Mouse (Mus musculus) forebrain, embryonic 15.5 days (tissue): ENCODE data around the gene Gm6710. TPM values are rescaled to one million over a fixed set of nuclear protein-coding genes. Genes with fewer than 3 reads are reported as not detected.
"Not testable (repeated sequence)": the region's sequence is repeated elsewhere in the genome, so short reads cannot be mapped to it uniquely, and the experiment has no call there.

Experiments used
- ATAC-seq: fragments of 200-750 bp; cut with Nextera tagmentation; replicated peaks from 2 replicates; pipeline ENCODE4 v1.8.0; 2017; ENCODE audit warnings: mild to moderate bottlenecking, moderate TSS enrichment, moderate library complexity
- H3K27ac ChIP-seq: fragments of 300-500 bp; sonication (generic); replicated peaks from 2 replicates; pipeline ENCODE4 v1.5.1; 2015; ENCODE audit warnings: mild to moderate bottlenecking, inconsistent platforms
- H3K27me3 ChIP-seq: fragments of 300-500 bp; sonication (generic); 2 replicates; pipeline ENCODE4 v1.6.1; 2015; ENCODE audit warnings: inconsistent platforms
- H3K36me3 ChIP-seq: fragments of 300-500 bp; sonication (generic); 2 replicates; pipeline ENCODE4 v1.6.1; 2015; ENCODE audit warnings: mild to moderate bottlenecking, inconsistent platforms
- H3K4me1 ChIP-seq: fragments of 300-500 bp; sonication (generic); 2 replicates; pipeline ENCODE4 v1.6.1; 2015; ENCODE audit warnings: inconsistent platforms
- H3K4me2 ChIP-seq: fragments of 300-500 bp; sonication (generic); replicated peaks from 2 replicates; pipeline ENCODE4 v1.6.1; 2015; ENCODE audit warnings: mild to moderate bottlenecking, inconsistent platforms
- H3K4me3 ChIP-seq: fragments of 300-500 bp; sonication (generic); 2 replicates; pipeline ENCODE4 v1.5.1; 2015; ENCODE audit warnings: mild to moderate bottlenecking, inconsistent platforms
- H3K9ac ChIP-seq: fragments of 300-500 bp; sonication (generic); replicated peaks from 2 replicates; pipeline ENCODE4 v1.6.1; 2015; ENCODE audit warnings: mild to moderate bottlenecking, inconsistent platforms
- H3K9me3 ChIP-seq: fragments of 300-500 bp; sonication (generic); 2 replicates; pipeline ENCODE4 v1.6.1; 2016; ENCODE audit warnings: inconsistent platforms
- WGBS: fragments of 180-500 bp; shearing (Covaris S2); methylation state at CpG from one replicate; pipeline ENCODE4 v1.1.7; 2015; ENCODE audit warnings: mixed read lengths; 5-methylcytosine and 5-hydroxymethylcytosine counted together
- polyA plus RNA-seq: library from polyadenylated mRNA; unstranded; fragments of >200 nt; fragmentation: Nextera tagmentation; extraction: Ambion mirVana; gene quantifications from 2 replicates; pipeline ENCODE4 v1.2.1, GENCODE M21; 2015

Gm6710 gene
- polyA plus RNA-seq: 27.4 and 30.1 TPM in 2 replicates

DNA sequence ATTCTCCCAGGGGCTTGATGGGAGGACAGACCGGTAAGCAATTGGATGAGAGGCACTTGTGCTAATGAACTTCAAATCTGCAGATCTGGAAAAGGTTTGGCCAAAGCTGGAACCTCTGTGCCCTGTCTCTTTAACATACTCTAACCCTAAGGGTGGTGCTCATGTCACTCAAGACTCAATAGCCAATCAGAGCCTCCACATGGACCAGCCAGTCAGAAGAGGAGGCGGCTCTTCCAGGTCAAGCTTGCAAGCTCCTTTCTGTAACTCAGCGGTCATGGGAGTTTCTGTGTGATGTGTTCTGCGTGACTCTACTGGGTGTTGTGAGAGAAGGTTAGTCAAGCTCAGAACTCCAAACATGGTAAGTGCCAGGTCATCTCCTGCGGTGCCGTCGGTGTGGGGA, at the start of gene Gm6710:
Gene Gm6710 (plus strand): TSS at position 196 of the 400 bp plus-strand sequence.
- not testable (repeated sequence) for H3K36me3 ChIP-seq, H3K9ac ChIP-seq, H3K4me2 ChIP-seq, ATAC-seq, H3K27me3 ChIP-seq, H3K27ac ChIP-seq, H3K4me3 ChIP-seq, H3K4me1 ChIP-seq, H3K9me3 ChIP-seq
- WGBS: no CpG with 5 or more reads among the region's 7 CpGs

Other genes starting within 250 kb of the Gm6710 start
- not detected in 2 replicates for gene Gm11007, start 225.2 kb upstream of the Gm6710 start, polyA plus RNA-seq
- gene Zfp969, start 165.6 kb upstream of the Gm6710 start, polyA plus RNA-seq: 11.1 and 11.7 TPM in 2 replicates
- gene Gm2007, start 127.7 kb upstream of the Gm6710 start, polyA plus RNA-seq: not detected in 2 replicates
- gene Gm14288, start 68.1 kb upstream of the Gm6710 start, polyA plus RNA-seq: 3.0 and 4.4 TPM in 2 replicates
- gene Zfp966, start 61.9 kb downstream of the Gm6710 start, polyA plus RNA-seq: 2.2 and 2.7 TPM in 2 replicates
- gene Gm2026, start 96.1 kb downstream of the Gm6710 start, polyA plus RNA-seq: 17.4 and 25.5 TPM in 2 replicates